Mouse (Mus musculus) left cerebral cortex, adult 8-10 months (tissue): ENCODE data around the gene Tgoln1. TPM values are rescaled to one million over a fixed set of nuclear protein-coding genes. Genes with fewer than 3 reads are reported as not detected.
A peak's percentile ranks its signal among the peaks of the same experiment; 100 is the strongest.

ENCODE experiments used
- DNase-seq, 2 experiments: peaks; one replicate each; pipeline ENCODE4 v3.0.0; 2022; ENCODE audit warnings: low spot score in 2 of 2
- total RNA-seq, 4 experiments: library from RNA; stranded (reverse); gene quantifications; 2 replicates each; pipeline ENCODE4 v1.2.4; 2022

Tgoln1 gene
- total RNA-seq, 4 experiments from 2014 or later = 93.0 to 104 (median 99.0) TPM

GRCm38 (mm10) chr6:72630961-72631360, 14.2 kb upstream of the Tgoln1 start:
- no peak for DNase-seq

GRCm38 (mm10) chr6:72630370-72630769, 13.6 kb upstream of the Tgoln1 start:
- no peak for DNase-seq

GRCm38 (mm10) chr6:72627276-72627675, 10.5 kb upstream of the Tgoln1 start:
- DNase-seq = no peak

GRCm38 (mm10) chr6:72626391-72626790, 9.6 kb upstream of the Tgoln1 start:
- no peak for DNase-seq

- DNase-seq = no peak
These were observed 7.0 kb upstream of the Tgoln1 start for GRCm38 (mm10) chr6:72623661-72624402.

- DNase-seq = no peak
These were observed 6.1 kb upstream of the Tgoln1 start for GRCm38 (mm10) chr6:72622917-72623316.

GRCm38 (mm10) chr6:72620920-72621319, 4.1 kb upstream of the Tgoln1 start:
- no peak for DNase-seq

GRCm38 (mm10) chr6:72619734-72620532, 3.1 kb upstream of the Tgoln1 start:
- DNase-seq = no peak

- DNase-seq = no peak
These were observed 1.0 kb downstream of the Tgoln1 start for GRCm38 (mm10) chr6:72615561-72616375.

GRCm38 (mm10) chr6:72615151-72615550, 1.6 kb downstream of the Tgoln1 start:
- no peak for DNase-seq

- no peak for DNase-seq
These were observed 6.5 kb downstream of the Tgoln1 start for GRCm38 (mm10) chr6:72610261-72610660.

GRCm38 (mm10) chr6:72608662-72609184, 8.1 kb downstream of the Tgoln1 start:
- DNase-seq = no peak

GRCm38 (mm10) chr6:72607676-72608075, 9.1 kb downstream of the Tgoln1 start:
- no peak for DNase-seq

- no peak for DNase-seq
These were observed 9.7 kb downstream of the Tgoln1 start for GRCm38 (mm10) chr6:72607060-72607459.

GRCm38 (mm10) chr6:72604066-72604465, 12.7 kb downstream of the Tgoln1 start:
- DNase-seq = no peak

- peak in 1 of 2 experiments; percentile 77 for DNase-seq
These were observed 15.1 kb downstream of the Tgoln1 start for GRCm38 (mm10) chr6:72601732-72602131.

GRCm38 (mm10) chr6:72600771-72601170, 16.0 kb downstream of the Tgoln1 start:
- no peak for DNase-seq

- no peak for DNase-seq
These were observed 16.6 kb downstream of the Tgoln1 start for GRCm38 (mm10) chr6:72600216-72600615.

- DNase-seq = peak in 1 of 2 experiments; percentile 39
These were observed 17.8 kb downstream of the Tgoln1 start for GRCm38 (mm10) chr6:72598791-72599557.

- DNase-seq = peak; percentile 73 to 93
These were observed 18.6 kb downstream of the Tgoln1 start, which contains the start of the genes Elmod3 and Retsat for GRCm38 (mm10) chr6:72597956-72598753. Gene Elmod3 (minus strand): TSS chr6:72598413. Gene Retsat (plus strand): TSS chr6:72598475.
